Mouse (Mus musculus) liver, embryonic 15.5 days (tissue): ENCODE measurements around the gene Olfr1475. TPM values are rescaled to one million over a fixed set of nuclear protein-coding genes. Genes with fewer than 3 reads are reported as not detected.
"Not testable (repeated sequence)": the region's sequence is repeated elsewhere in the genome, so short reads cannot be mapped to it uniquely, and the experiment has no call there.

Experiments
- ATAC-seq: fragments of 200-750 bp; cut with Nextera tagmentation; 2 replicates; pipeline ENCODE4 v1.8.0; 2017; ENCODE audit warnings: moderate number of reproducible peaks, mild to moderate bottlenecking, moderate library complexity; ENCODE audit not compliant: insufficient read depth
- H3K27ac ChIP-seq: fragments of 300-500 bp; sonication (generic); replicated peaks from 2 replicates; pipeline ENCODE4 v1.5.1; 2015; ENCODE audit warnings: mild to moderate bottlenecking, inconsistent platforms
- H3K27me3 ChIP-seq: fragments of 300-500 bp; sonication (generic); 2 replicates; pipeline ENCODE4 v1.6.1; 2015; ENCODE audit warnings: mild to moderate bottlenecking, inconsistent platforms
- H3K36me3 ChIP-seq: fragments of 300-500 bp; sonication (generic); replicated peaks from 2 replicates; pipeline ENCODE4 v1.6.1; 2015; ENCODE audit warnings: moderate library complexity, mild to moderate bottlenecking, inconsistent platforms
- H3K4me1 ChIP-seq: fragments of 300-500 bp; sonication (generic); replicated peaks from 2 replicates; pipeline ENCODE4 v1.6.1; 2015; ENCODE audit warnings: inconsistent platforms
- H3K4me2 ChIP-seq: fragments of 300-500 bp; sonication (generic); 2 replicates; pipeline ENCODE4 v1.6.1; 2015; ENCODE audit warnings: moderate library complexity, mild to moderate bottlenecking, inconsistent platforms
- H3K4me3 ChIP-seq: fragments of 300-500 bp; sonication (generic); replicated peaks from 2 replicates; pipeline ENCODE4 v1.5.1; 2015; ENCODE audit warnings: mild to moderate bottlenecking, inconsistent platforms
- H3K9ac ChIP-seq: fragments of 300-500 bp; sonication (generic); 2 replicates; pipeline ENCODE4 v1.6.1; 2015; ENCODE audit warnings: moderate library complexity, mild to moderate bottlenecking, inconsistent platforms
- H3K9me3 ChIP-seq: fragments of 300-500 bp; sonication (generic); replicated peaks from 2 replicates; pipeline ENCODE4 v1.6.1; 2016; ENCODE audit warnings: inconsistent platforms
- WGBS: fragments of 180-500 bp; shearing (Covaris S2); methylation state at CpG from one replicate; pipeline ENCODE4 v1.1.7; 2015; ENCODE audit warnings: mixed read lengths; ENCODE audit not compliant: insufficient replicate concordance; 5-methylcytosine and 5-hydroxymethylcytosine counted together
- polyA plus RNA-seq: library from polyadenylated mRNA; unstranded; fragments of >200 nt; fragmentation: Nextera tagmentation; extraction: Ambion mirVana; gene quantifications from 2 replicates; pipeline ENCODE4 v1.2.1, GENCODE M21; 2015

Olfr1475 gene
- polyA plus RNA-seq = not detected in 2 replicates

GRCm38 (mm10) chr19:13480096-13480495, at the start of gene Olfr1475:
Olfr1475 (minus strand) TSS chr19:13480196.
- Histone ChIP-seq H3K9me3 (no peaks in the 10 kb centered on the region), H3K4me3 (no peak within 1 kb of the TSS), H3K4me2 (no peak within 1 kb of the TSS), H3K27me3 (no peaks in the 10 kb centered on the region), H3K27ac (no peak within 1 kb of the TSS), H3K9ac (no peak within 1 kb of the TSS), H3K36me3 (no peaks in the 10 kb centered on the region), H3K4me1 (no peaks in the 10 kb centered on the region)
- ATAC-seq = no peak

- no peak for ATAC-seq
- Histone ChIP-seq H3K4me3 (no peak within 1 kb of the TSS), H3K36me3 (no peaks in the 10 kb centered on the region), H3K9me3 (no peaks in the 10 kb centered on the region), H3K9ac (no peak within 1 kb of the TSS), H3K27me3 (no peaks in the 10 kb centered on the region), H3K4me1 (no peaks in the 10 kb centered on the region), H3K4me2 (no peak within 1 kb of the TSS), H3K27ac (no peak within 1 kb of the TSS)
- 68% methylated on average over 2 of the region's 2 CpGs for WGBS
Observed at GRCm38 (mm10) chr19:13527613-13528012, 47.6 kb upstream of the Olfr1475 start, which contains the start of gene Olfr1480. Olfr1480 (plus strand) TSS chr19:13527913.

DNA sequence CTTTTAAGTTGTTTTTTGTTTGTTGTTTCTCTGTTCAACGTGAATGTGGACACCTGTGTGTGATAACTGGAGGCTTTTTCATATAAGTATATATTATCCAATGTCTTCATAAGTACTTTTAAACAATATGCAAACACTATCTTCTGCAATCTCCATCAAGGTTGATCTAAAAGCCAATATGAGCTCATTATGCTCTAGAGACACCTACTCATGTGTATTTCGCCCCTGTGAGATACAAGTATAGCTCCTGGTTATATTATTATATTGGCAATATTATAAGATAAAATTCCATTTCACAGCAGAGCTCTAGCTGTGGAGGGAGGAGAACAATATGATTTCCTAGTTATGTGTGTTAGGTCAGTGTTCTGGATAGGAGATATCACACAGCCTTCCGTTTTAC, 20.2 kb upstream of the Olfr1475 start, which contains the start of gene Olfr1477:
TSS of gene Olfr1477 (plus strand) at position 301 of the 400 bp plus-strand sequence.
- Histone ChIP-seq H3K9me3 (0 out of 2 replicates have a peak, but pooled peaks cover 2% of the 10 kb centered on the region), H3K4me3 (no peak within 1 kb of the TSS), H3K9ac (no peak within 1 kb of the TSS), H3K4me1 (no peaks in the 10 kb centered on the region), H3K27ac (no peak within 1 kb of the TSS), H3K27me3 (no peaks in the 10 kb centered on the region), H3K36me3 (no peaks in the 10 kb centered on the region), H3K4me2 (no peak within 1 kb of the TSS)
- WGBS = 44% methylated on average over 3 of the region's 3 CpGs
- no peak for ATAC-seq

DNA sequence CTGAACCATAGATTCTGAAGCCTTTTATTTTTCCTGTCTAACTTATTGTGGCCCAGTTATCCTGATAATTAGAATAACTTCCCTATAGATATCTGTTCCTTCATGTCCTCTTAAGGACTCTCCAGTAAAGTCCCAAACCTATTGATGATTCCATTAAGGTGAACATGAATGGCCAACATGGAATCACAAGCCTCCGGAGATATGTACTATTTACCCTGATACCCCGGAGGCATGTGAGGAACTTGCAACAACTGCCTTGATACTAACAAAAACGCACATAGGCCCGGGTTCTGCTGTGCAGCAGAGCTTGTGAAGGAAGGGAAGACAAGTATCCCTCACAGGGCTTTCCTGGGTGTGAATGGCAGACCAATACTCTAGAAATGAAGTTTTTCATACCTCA, 10.7 kb downstream of the Olfr1475 start, which contains the start of gene Olfr1474:
TSS of gene Olfr1474 (plus strand) at position 301 of the 400 bp plus-strand sequence.
- not testable (repeated sequence) for H3K27me3 ChIP-seq, H3K27ac ChIP-seq, H3K9me3 ChIP-seq, H3K4me2 ChIP-seq, H3K36me3 ChIP-seq, H3K9ac ChIP-seq, H3K4me3 ChIP-seq, ATAC-seq, H3K4me1 ChIP-seq
- WGBS = 68% methylated on average over 4 of the region's 4 CpGs

GRCm38 (mm10) chr19:13455986-13456385, 24.0 kb downstream of the Olfr1475 start, which contains the start of gene Olfr1472:
Olfr1472 (minus strand) TSS chr19:13456086.
- H3K4me1 ChIP-seq = no peaks in the 10 kb centered on the region

GRCm38 (mm10) chr19:13443109-13443508, 36.9 kb downstream of the Olfr1475 start, which contains the start of gene Olfr1471:
Olfr1471 (plus strand) TSS chr19:13443409.
- 33% methylated on average over 2 of the region's 2 CpGs for WGBS
- H3K4me2 ChIP-seq, H3K27me3 ChIP-seq, H3K36me3 ChIP-seq, H3K4me1 ChIP-seq, H3K4me3 ChIP-seq, H3K9me3 ChIP-seq, H3K9ac ChIP-seq, ATAC-seq, H3K27ac ChIP-seq: not testable (repeated sequence)

More at GRCm38 (mm10) chr19:13455986-13456385, 24.0 kb downstream of the Olfr1475 start, which contains the start of gene Olfr1472:
- Histone ChIP-seq H3K9me3 (no peaks in the 10 kb centered on the region), H3K27ac (no peak within 1 kb of the TSS), H3K4me3 (no peak within 1 kb of the TSS), H3K36me3 (no peaks in the 10 kb centered on the region), H3K9ac (no peak within 1 kb of the TSS), H3K27me3 (no peaks in the 10 kb centered on the region), H3K4me2 (no peak within 1 kb of the TSS)
- 61% methylated on average over 1 of the region's 1 CpGs for WGBS
- no peak for ATAC-seq

Other genes starting within 250 kb of the Olfr1475 start
- not detected in 2 replicates for gene Olfr1463, start 248.9 kb downstream of the Olfr1475 start, polyA plus RNA-seq
- gene Olfr1465, start 164.7 kb downstream of the Olfr1475 start, polyA plus RNA-seq = not detected in 2 replicates
- gene Olfr1466, start 141.3 kb downstream of the Olfr1475 start, polyA plus RNA-seq = not detected in 2 replicates
- gene Olfr1467, start 118.0 kb downstream of the Olfr1475 start, polyA plus RNA-seq = not detected in 2 replicates
- not detected in 2 replicates for gene Olfr1469, start 72.3 kb downstream of the Olfr1475 start, polyA plus RNA-seq
- not detected in 2 replicates for gene Olfr1471, start 36.8 kb downstream of the Olfr1475 start, polyA plus RNA-seq
- gene Olfr1472, start 24.1 kb downstream of the Olfr1475 start, polyA plus RNA-seq = not detected in 2 replicates
- gene Olfr1474, start 10.6 kb downstream of the Olfr1475 start, polyA plus RNA-seq = not detected in 2 replicates
- gene Olfr1477, start 20.4 kb upstream of the Olfr1475 start, polyA plus RNA-seq = not detected in 2 replicates
- not detected in 2 replicates for gene Olfr1480, start 47.7 kb upstream of the Olfr1475 start, polyA plus RNA-seq
- not detected in 2 replicates for gene Olfr1484, start 103.3 kb upstream of the Olfr1475 start, polyA plus RNA-seq
- not detected in 2 replicates for gene Olfr1487, start 137.2 kb upstream of the Olfr1475 start, polyA plus RNA-seq
- gene Olfr1489, start 151.4 kb upstream of the Olfr1475 start, polyA plus RNA-seq = not detected in 2 replicates
- gene Olfr1490, start 170.9 kb upstream of the Olfr1475 start, polyA plus RNA-seq = not detected in 2 replicates
- gene Olfr1491, start 217.1 kb upstream of the Olfr1475 start, polyA plus RNA-seq = not detected in 2 replicates
- gene Olfr1493-ps1, start 243.1 kb upstream of the Olfr1475 start, polyA plus RNA-seq = not detected in 2 replicates